Mouse (Mus musculus): ENCODE data around the gene St8sia2. TPM values are rescaled to one million over a fixed set of nuclear protein-coding genes. Genes with fewer than 3 reads are reported as not detected.

St8sia2 gene
- total RNA-seq (2021), result 1 to 10 TPM; 1.4 to 2.4 TPM
- long read RNA-seq, experiment 1, result 0 reads
- long read RNA-seq, experiment 2, result 0 reads

GRCm38 (mm10) chr7:74013601-74014175, at the start of gene St8sia2:
Gene St8sia2, minus strand, starts transcription at chr7:74013690.
- DNase-seq, result peak; percentile 70

DNA sequence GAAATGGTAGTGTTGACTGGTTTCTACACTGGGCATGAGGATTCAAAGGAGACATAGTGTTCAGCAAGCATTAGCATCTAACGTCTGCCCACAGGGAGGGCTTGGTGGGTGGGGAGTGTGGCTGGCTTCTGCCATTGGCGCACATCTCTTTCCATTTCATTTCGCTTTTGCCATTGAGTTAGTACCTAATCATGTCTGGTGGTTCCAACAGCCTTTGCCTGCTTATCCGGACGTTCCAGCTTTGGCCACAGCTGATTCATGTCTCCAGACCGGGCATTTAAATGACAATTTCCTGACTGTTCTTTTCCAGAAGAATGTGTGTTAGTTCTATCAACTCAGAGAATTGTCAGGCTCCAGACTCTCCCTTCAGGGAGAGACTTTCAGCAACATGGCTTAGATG, 47.6 kb upstream of the St8sia2 start:
- DNase-seq, result no peak

GRCm38 (mm10) chr7:74060306-74060946, 46.9 kb upstream of the St8sia2 start:
- DNase-seq, result peak; percentile 10

- no peak for DNase-seq
These were observed 46.2 kb upstream of the St8sia2 start for GRCm38 (mm10) chr7:74059684-74060083.

GRCm38 (mm10) chr7:74055753-74056152, 42.3 kb upstream of the St8sia2 start:
- no peak for DNase-seq

- DNase-seq, result no peak
These were observed 34.1 kb upstream of the St8sia2 start for GRCm38 (mm10) chr7:74047591-74047990.

- no peak for DNase-seq
These were observed 31.9 kb upstream of the St8sia2 start for GRCm38 (mm10) chr7:74045166-74045957.

DNA sequence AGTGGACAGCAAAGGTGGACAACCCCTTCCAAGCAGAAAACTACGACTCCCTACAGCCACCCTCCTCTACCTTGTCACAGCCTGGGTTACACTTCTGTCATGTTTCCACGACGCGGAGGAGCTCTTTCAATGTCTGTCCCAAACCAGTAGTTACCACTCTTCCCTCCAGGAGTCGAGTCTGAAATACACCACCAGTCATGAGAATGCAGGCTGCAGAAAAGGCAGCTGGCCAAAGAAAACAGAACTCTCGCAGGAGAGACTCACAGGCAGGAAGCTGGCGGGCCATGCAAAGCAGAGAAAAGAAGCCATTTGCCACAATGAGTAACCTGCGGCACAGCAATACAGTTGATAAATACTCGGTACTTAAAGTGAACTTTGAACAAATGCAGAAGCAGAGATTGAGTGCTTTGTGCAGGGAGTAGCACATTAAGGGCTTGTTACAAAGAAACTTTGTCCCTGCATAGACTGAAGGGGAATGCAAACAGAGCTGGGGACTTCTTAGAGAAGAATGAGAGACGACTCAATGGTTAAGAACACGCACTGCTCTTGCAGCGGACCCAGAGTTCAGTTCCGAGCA, 30.2 kb upstream of the St8sia2 start:
- DNase-seq, result peak; percentile 51

GRCm38 (mm10) chr7:74025007-74025406, 11.5 kb upstream of the St8sia2 start:
- DNase-seq, result peak; percentile 83

GRCm38 (mm10) chr7:74024171-74024570, 10.7 kb upstream of the St8sia2 start:
- DNase-seq, result no peak

- DNase-seq, result peak; percentile 22
These were observed 9.1 kb upstream of the St8sia2 start for GRCm38 (mm10) chr7:74022571-74022970.

DNA sequence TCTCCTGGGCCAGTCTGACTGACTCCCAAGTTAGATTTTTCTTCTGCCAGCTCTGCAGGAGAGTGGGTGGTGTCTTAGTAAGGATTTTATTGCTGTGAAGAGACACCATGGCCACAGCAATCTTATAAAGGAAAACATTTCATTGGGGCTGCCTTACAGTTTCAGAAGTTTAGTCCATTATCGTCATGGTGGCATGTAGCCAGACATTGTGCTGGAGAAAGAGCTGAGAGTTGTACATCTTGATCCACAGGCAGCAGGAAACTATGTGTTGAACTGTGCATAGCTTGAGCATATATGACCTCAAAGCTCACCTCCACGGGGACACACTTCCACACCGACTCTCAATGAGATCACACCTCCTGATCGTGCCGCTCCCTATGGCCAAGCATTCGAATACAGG, 8.3 kb upstream of the St8sia2 start:
- peak; percentile 7 for DNase-seq

- no peak for DNase-seq
These were observed 3.1 kb upstream of the St8sia2 start for GRCm38 (mm10) chr7:74016613-74017012.

DNA sequence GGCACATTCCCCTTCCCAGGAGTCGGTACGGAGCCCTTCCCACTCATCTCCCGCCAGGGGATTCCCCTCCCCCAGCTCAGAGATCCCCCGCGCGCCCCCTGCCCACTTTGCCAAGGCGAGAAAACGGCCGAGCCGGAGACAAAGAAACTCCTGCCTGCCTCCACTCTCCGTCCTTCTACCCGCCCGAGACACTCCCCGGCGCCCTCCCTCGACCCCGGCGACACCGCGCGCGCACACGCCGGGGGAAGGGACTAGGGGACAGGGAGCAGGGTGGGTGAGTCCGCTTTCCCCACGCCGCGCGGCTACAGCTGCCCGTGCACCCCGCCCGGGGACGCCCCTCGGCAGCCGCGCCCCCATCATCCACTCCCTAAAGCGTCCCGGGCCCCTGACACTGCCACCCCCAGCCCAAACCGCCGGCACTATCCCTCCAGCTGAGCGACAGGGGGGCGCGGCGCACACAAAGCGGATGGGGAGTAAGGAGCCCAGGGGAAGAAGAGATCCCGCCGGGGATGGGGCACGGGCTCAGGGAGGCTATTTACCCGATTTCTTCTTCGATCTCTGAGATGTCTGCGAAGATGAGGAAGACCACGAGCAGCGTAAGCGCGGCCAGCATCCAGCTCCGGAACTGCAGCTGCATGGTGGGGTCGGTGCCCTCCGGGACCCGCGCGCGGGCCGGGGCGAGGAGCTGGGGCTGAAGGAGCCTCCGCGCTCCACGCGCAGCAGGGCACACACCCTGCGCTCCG, 461 bp downstream of the St8sia2 start:
- DNase-seq, result peak; percentile 32

GRCm38 (mm10) chr7:74011976-74012857, 1.3 kb downstream of the St8sia2 start:
- peak; percentile 15 for DNase-seq

GRCm38 (mm10) chr7:74008946-74009542, 4.4 kb downstream of the St8sia2 start:
- no peak for DNase-seq

DNA sequence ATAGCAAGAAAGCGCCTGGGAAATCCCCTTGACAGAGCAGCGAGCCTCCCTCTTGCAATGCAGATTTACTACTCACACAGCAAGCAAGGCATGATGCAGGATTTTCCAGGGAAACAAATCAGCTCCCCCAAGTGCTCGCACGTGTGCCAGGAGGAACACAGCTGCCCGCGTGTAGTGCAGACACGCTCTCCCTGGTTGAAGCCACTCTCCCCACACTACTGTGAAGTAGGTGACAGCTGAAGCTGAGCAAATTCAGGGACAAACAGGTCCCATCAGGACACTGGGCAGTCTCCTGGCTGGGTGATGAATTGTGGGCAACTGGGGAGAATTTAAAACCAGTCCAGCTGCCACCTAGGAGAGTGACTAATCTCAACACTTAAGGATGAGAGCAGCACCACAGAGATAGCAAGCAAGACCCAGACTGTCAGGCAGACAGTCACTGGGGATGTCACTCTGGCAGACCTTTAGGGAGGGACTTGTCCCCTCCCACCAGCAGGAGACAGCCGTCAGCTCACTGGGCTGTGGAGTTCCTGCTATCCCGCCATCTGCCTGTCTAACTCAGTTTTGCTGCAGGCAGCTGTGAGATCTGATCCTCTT, 6.6 kb downstream of the St8sia2 start:
- no peak for DNase-seq

- DNase-seq, result no peak
These were observed 7.1 kb downstream of the St8sia2 start for GRCm38 (mm10) chr7:74006364-74006763.

DNA sequence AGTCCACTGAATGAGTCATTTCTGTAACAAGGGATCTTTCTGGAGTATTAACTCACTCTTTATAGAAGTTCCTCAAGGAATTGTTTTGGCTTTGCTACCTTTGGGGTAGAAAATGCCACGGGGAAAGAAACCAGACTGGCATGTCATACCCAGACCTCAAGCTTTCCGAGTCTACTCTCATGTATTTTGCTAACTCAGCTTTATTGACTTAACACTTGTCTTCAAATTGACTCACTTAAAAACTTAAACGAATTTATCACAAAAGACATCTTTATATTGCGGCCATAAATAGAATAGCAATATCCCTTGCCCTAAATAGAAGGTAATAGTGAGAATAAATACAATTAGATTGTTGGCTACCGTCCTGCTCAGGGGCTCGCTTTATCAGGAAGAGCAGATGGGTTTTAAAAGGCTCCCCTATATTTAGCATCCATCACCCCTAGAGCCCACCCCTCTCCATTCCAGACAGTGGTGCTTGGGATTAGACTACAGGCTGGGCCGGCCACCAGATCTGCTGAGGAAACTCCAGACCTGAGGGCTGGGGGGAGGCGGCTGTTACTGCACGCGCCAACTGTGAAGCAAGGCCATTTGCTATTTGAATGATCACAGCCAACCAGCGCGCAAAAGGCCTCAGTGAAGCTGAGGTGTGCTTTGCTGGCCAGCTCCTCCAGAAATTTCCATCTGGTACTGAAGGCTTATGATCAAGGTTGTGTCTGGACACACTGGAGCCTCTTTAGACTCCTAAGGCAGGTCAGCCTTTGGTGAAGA, 12.6 kb downstream of the St8sia2 start:
- no peak for DNase-seq

DNA sequence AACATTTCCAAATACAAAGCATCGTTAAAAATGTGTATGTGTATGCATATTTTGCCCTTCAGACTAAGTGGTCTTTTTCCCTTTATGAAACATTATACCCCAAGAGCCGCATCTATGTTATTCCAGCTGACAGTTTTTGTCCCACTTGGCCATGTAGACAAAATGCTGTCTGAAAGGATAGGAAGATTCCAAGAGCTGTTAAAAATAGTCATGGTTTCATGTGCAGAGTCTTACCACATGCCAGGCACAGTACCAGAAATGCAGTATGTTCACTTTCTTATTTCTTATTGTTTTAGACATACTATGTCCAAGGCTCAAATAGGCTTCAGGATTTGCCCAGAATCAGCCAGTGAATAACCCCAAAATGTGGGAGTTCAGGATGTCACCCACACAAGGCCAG, 24.1 kb downstream of the St8sia2 start:
- DNase-seq, result no peak

Measured in adrenal gland, postnatal 10 days (tissue).